8 mouse cellular contexts compared by ENCODE assay signal in genomic region chr5:103356500-103356899, GRCm38 (mm10).
DNase-seq lines count a peak whose midpoint lies in the region; ATAC-seq and TF ChIP-seq lines count a peak whose summit lies in the region.

No protein-coding gene starts in this region.

- no peak for TF ChIP-seq CTCF in intestine, postnatal 0 days (IDR thresholded peaks at IDR 0.05; ENCODE audit: low read depth)

- H3K36me3 ChIP-seq in heart, embryonic 15.5 days: no peaks in the 10 kb centered on the region
- no peaks in the 10 kb centered on the region for H3K36me3 ChIP-seq in hindbrain, embryonic 16.5 days (ENCODE audit: control insufficient read depth, insufficient read depth, low read length)
- H3K36me3 ChIP-seq in intestine, postnatal 0 days (ENCODE audit: control insufficient read depth, insufficient read depth): no peaks in the 10 kb centered on the region

- no peaks in the 10 kb centered on the region for H3K27me3 ChIP-seq in heart, embryonic 15.5 days
- peaks cover 2% of the 10 kb centered on the region; the same call in 1 of the 2 replicates for H3K27me3 ChIP-seq in hindbrain, embryonic 16.5 days (replicated peaks; ENCODE audit: control insufficient read depth, insufficient read depth, low read length)
- H3K27me3 ChIP-seq in intestine, postnatal 0 days (replicated peaks; ENCODE audit: control insufficient read depth, insufficient read depth, low read length): no peaks in the 10 kb centered on the region

- H3K4me3 ChIP-seq in heart, embryonic 15.5 days: no peak overlapping the region
- H3K4me3 ChIP-seq in hindbrain, embryonic 16.5 days (ENCODE audit: low read length): no peak overlapping the region
- no peak overlapping the region for H3K4me3 ChIP-seq in intestine, postnatal 0 days (ENCODE audit: low read depth, low read length)

- H3K27ac ChIP-seq in heart, embryonic 15.5 days: no peak overlapping the region
- H3K27ac ChIP-seq in hindbrain, embryonic 16.5 days (ENCODE audit: low read depth, low read length): no peak overlapping the region
- H3K27ac ChIP-seq in intestine, postnatal 0 days (ENCODE audit: low read depth, low read length): no peak overlapping the region

- H3K4me1 ChIP-seq in heart, embryonic 15.5 days (replicated peaks): no peaks in the 10 kb centered on the region
- peaks cover 8% of the 10 kb centered on the region for H3K4me1 ChIP-seq in hindbrain, embryonic 16.5 days (ENCODE audit: control insufficient read depth, insufficient read depth, low read depth, low read length)
- H3K4me1 ChIP-seq in intestine, postnatal 0 days (replicated peaks; ENCODE audit: control insufficient read depth, insufficient read depth, low read length): no peaks in the 10 kb centered on the region

- H3K9me3 ChIP-seq in heart, embryonic 15.5 days (replicated peaks): 0 out of 2 replicates have a peak, but pooled peaks cover 2% of the 10 kb centered on the region
- peaks cover 6% of the 10 kb centered on the region for H3K9me3 ChIP-seq in hindbrain, embryonic 16.5 days (ENCODE audit: control insufficient read depth, low read length)
- no peaks in the 10 kb centered on the region for H3K9me3 ChIP-seq in intestine, postnatal 0 days (ENCODE audit: control insufficient read depth)

- no peak overlapping the region for H3K9ac ChIP-seq in heart, embryonic 15.5 days
- no peak overlapping the region for H3K9ac ChIP-seq in hindbrain, embryonic 16.5 days (ENCODE audit: low read depth, low read length)
- H3K9ac ChIP-seq in intestine, postnatal 0 days (ENCODE audit: low read depth, low read length): no peak overlapping the region

- no peak for DNase-seq in heart, postnatal 25 days (ENCODE audit: low spot score)
- DNase-seq in adipocyte (ENCODE audit: low spot score): peak; percentile 36
- DNase-seq in layer of hippocampus, postnatal 36 days: no peak
- DNase-seq in left cerebral cortex, postnatal 14 days (ENCODE audit: low spot score in 2 of 2): no peak

- peak overlapping the region; percentile 30 for H3K4me2 ChIP-seq in heart, embryonic 15.5 days
- peak overlapping the region; percentile 60 for H3K4me2 ChIP-seq in hindbrain, embryonic 16.5 days (ENCODE audit: low read length)
- no peak overlapping the region for H3K4me2 ChIP-seq in intestine, postnatal 0 days (replicated peaks; ENCODE audit: low read depth)

- 74% methylated on average over 6 of the region's 6 CpGs for WGBS in heart, embryonic 15.5 days
- WGBS in hindbrain, embryonic 16.5 days: 54% methylated on average over 6 of the region's 6 CpGs
- 63% methylated on average over 6 of the region's 6 CpGs for WGBS in intestine, postnatal 0 days

- intact Hi-C loops in heart, postnatal 25 days (cut with DNase I): loop anchor here (5.0 to 10.0 kb wide), 2 partner anchors 101 to 468 kb away; no protein-coding TSS in a partner anchor
- intact Hi-C loops in left cerebral cortex, postnatal 14 days (cut with DNase I): loop anchor here (1.0 to 10.0 kb wide), 3 partner anchors 101 to 458 kb away; no protein-coding TSS in a partner anchor

- no peak for ATAC-seq in heart, embryonic 15.5 days (replicated peaks; ENCODE audit: insufficient number of reproducible peaks, insufficient read depth, low FRiP score, low read depth)
- peak; percentile 67; the same call in 1 of the 2 replicates for ATAC-seq in hindbrain, embryonic 16.5 days
- peak; percentile 65 for ATAC-seq in megakaryocyte progenitor cell, adult 5-6 weeks (replicated peaks; ENCODE audit: poor library complexity)
- no peak for ATAC-seq in intestine, postnatal 0 days

Comparison
In these comparisons a context has a peak if more than half of its experiments do, and no peak if none do; other contexts are left out.
1. ATAC-seq: peak in hindbrain, embryonic 16.5 days (single experiment) and megakaryocyte progenitor cell, adult 5-6 weeks (single experiment); none in heart, embryonic 15.5 days (single experiment) and intestine, postnatal 0 days (single experiment).